Mouse (Mus musculus) stomach, embryonic 15.5 days (tissue): ENCODE measurements around the gene Cela2a. TPM values are rescaled to one million over a fixed set of nuclear protein-coding genes. Genes with fewer than 3 reads are reported as not detected.
"Not testable (repeated sequence)": the region's sequence is repeated elsewhere in the genome, so short reads cannot be mapped to it uniquely, and the experiment has no call there.

Experiments
- ATAC-seq: fragments of 200-750 bp; cut with Nextera tagmentation; 2 replicates; pipeline ENCODE4 v1.8.0; 2017; ENCODE audit warnings: low read depth, moderate number of reproducible peaks, moderate TSS enrichment; ENCODE audit not compliant: insufficient read depth, low FRiP score
- H3K27ac ChIP-seq: fragments of 300-500 bp; sonication (generic); 2 replicates; pipeline ENCODE4 v1.5.1; 2015; ENCODE audit warnings: mild to moderate bottlenecking, inconsistent platforms
- H3K27me3 ChIP-seq: fragments of 300-500 bp; sonication (generic); replicated peaks from 2 replicates; pipeline ENCODE4 v1.6.1; 2015; ENCODE audit warnings: inconsistent platforms
- H3K36me3 ChIP-seq: fragments of 300-500 bp; sonication (generic); 2 replicates; pipeline ENCODE4 v1.6.1; 2015; ENCODE audit warnings: inconsistent platforms
- H3K4me1 ChIP-seq: fragments of 300-500 bp; sonication (generic); 2 replicates; pipeline ENCODE4 v1.6.1; 2015; ENCODE audit warnings: inconsistent platforms
- H3K4me2 ChIP-seq: fragments of 300-500 bp; sonication (generic); 2 replicates; pipeline ENCODE4 v1.6.1; 2015; ENCODE audit warnings: mild to moderate bottlenecking, inconsistent platforms
- H3K4me3 ChIP-seq: fragments of 300-500 bp; sonication (generic); replicated peaks from 2 replicates; pipeline ENCODE4 v1.5.1; 2015; ENCODE audit warnings: inconsistent platforms
- H3K9ac ChIP-seq: fragments of 300-500 bp; sonication (generic); 2 replicates; pipeline ENCODE4 v1.6.1; 2015; ENCODE audit warnings: inconsistent platforms
- H3K9me3 ChIP-seq: fragments of 300-500 bp; sonication (generic); 2 replicates; pipeline ENCODE4 v1.6.1; 2016; ENCODE audit warnings: inconsistent platforms
- WGBS: fragments of 180-500 bp; shearing (Covaris S2); methylation state at CpG from one replicate; pipeline ENCODE4 v1.1.7; 2015; 5-methylcytosine and 5-hydroxymethylcytosine counted together
- polyA plus RNA-seq: library from polyadenylated mRNA; unstranded; fragments of >200 nt; fragmentation: Nextera tagmentation; extraction: Ambion mirVana; gene quantifications from 2 replicates; pipeline ENCODE4 v1.2.1, GENCODE M21; 2015

Gene Cela2a
- polyA plus RNA-seq, 1 experiment from 2014 or later = 519 TPM

DNA sequence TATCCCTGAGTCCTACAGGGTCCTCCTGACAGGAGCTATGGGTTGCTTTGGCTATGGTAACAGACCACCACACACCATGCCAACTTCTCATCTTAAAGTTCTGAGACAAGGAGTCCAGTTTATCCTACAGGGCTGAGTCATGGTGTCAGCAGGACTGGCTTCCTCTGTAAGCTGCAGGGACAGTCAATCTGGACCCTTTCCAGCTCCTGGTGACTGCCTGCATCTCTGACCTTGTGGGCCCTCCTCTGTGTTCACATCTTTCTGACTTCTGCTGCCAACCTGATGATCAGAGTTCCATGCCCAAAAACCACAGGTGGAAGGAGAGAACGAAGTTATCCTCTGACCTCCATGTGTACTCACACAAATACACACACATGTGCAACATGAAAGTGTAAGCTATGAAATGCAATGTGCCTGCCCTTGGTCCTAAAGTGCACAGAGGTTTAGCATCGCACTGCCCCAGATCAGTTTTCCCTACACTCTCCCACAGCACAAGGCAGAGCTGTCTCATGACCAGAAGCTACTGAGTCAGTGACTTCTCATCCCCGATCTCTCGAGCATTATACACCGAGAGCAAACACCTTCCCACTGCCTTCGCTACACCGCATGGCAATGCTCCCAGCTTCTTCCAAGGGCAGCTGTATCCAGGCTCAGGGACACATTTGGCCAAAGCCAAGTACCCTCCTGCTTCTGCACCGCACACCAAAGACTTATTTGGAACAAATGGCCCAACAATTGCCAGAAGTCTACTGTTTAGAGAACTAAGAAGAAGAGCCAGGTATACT, 44.6 kb downstream of the Cela2a start:
- Histone ChIP-seq H3K4me1 (no peaks in the 10 kb centered on the region), H3K4me2 (no peak overlapping the region), H3K9me3 (no peaks in the 10 kb centered on the region), H3K4me3 (no peak overlapping the region), H3K36me3 (peaks cover 38% of the 10 kb centered on the region), H3K27ac (no peak overlapping the region), H3K9ac (no peak overlapping the region), H3K27me3 (no peaks in the 10 kb centered on the region)
- no peak for ATAC-seq
- 93% methylated on average over 8 of the region's 8 CpGs for WGBS

DNA sequence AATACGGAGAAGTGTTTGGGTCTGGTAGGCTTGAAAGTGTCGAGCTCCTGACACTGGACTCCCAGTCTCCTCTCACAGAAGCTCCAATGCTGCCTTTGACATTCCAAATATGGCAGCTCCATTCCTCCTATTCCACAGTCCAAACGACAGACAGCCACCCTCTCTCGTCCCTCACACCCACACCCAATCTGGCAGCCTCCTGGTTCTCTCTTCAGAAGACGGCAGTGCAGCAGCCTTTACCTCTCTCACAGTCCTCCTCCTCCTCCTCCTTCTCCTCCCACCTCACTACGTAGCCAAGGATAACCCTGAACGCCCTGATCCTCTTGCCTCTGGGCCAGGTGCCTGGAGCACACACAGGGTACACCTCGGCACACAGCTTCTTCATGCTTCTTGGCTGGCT, 46.1 kb downstream of the Cela2a start:
- Histone ChIP-seq H3K9me3 (no peaks in the 10 kb centered on the region), H3K4me2 (no peak overlapping the region), H3K4me3 (no peak overlapping the region), H3K9ac (no peak overlapping the region), H3K4me1 (no peaks in the 10 kb centered on the region), H3K36me3 (peaks cover 34% of the 10 kb centered on the region), H3K27me3 (no peaks in the 10 kb centered on the region), H3K27ac (no peak overlapping the region)
- no peak for ATAC-seq
- 90% methylated on average over 8 of the region's 8 CpGs for WGBS

DNA sequence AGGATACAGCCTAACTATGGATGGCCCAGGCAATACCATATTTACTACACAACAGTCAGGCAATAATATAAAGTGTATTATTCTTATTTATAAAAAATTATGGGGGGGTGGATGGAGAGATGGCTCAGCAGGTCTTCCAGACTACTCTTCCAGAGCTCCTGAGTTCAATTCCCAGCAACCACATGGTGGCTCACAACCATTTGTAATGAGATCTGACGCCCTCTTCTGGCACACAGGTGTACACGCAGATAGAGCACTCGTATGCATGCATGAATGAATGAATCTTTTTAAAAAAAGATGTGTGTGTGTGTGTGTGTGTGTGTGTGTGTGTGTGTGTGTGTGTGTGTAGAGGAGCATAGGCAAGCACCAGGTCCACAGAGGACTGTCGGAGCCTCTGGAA, 52.9 kb downstream of the Cela2a start:
- H3K36me3 ChIP-seq = peaks cover 57% of the 10 kb centered on the region
- H3K4me3 ChIP-seq, H3K9ac ChIP-seq, H3K4me1 ChIP-seq, ATAC-seq, H3K9me3 ChIP-seq, H3K27me3 ChIP-seq, H3K27ac ChIP-seq, H3K4me2 ChIP-seq: not testable (repeated sequence)
- WGBS = 83% methylated on average over 4 of the region's 4 CpGs

DNA sequence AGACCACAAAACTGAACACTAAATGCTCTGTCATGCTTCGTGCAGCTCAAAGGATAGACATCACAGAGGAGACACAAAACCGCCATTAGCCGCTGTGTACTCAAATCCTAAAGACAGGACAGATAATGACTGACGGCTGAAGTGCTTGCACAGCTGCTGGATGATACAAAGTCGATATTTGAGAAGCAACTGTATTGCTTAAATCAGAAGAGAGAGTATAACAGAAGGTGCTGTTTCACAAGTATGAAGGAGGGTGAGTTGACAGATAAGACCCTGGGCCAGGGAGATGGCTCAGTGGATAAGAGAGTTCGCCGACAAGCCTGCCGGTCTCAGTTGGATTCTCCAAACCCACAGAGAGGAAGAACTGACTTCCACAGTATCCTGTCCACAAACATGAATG, 54.1 kb downstream of the Cela2a start:
- Histone ChIP-seq H3K9ac (no peak overlapping the region), H3K36me3 (peaks cover 59% of the 10 kb centered on the region)
- WGBS = 82% methylated on average over 8 of the region's 8 CpGs

DNA sequence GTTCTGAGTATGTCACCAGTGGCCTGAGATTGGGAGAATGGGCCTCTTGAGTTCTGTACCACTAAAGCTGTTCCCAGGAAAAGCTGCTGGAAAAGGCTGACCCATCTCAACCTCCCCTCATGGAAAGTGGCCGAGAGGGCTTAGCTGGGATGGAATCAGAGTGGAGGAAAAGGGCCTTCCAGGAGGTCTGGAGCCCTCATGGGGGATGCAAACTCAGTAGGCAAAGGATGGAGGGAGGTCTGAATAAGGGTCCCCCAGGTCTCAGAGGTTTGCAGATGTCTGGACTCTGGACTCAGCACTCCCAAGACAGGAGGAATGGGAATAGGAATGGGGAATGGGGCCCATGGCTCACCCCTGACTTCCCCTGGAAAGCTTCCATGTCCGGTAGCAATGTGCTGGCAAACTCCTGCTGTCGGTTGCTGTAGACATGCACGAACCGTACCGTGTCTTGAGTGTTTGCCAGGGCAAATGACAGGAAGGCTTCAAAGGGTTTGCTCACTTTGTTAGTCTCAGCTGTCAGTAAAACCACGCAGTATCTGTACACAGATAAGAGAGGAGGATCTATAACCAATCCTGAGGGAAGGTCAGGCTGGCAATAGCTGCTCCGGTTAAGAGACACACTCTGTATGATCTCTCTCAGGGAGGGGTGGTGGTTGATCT, 56.3 kb downstream of the Cela2a start:
- H3K36me3 ChIP-seq = peaks cover 54% of the 10 kb centered on the region
- 79% methylated on average over 8 of the region's 8 CpGs for WGBS
- H3K9me3 ChIP-seq = no peaks in the 10 kb centered on the region
- ATAC-seq = no peak
- H3K4me1 ChIP-seq = peaks cover 22% of the 10 kb centered on the region
- no peak overlapping the region for H3K27ac ChIP-seq
- no peak overlapping the region for H3K9ac ChIP-seq
- H3K4me3 ChIP-seq = no peak overlapping the region
- no peaks in the 10 kb centered on the region for H3K27me3 ChIP-seq
- H3K4me2 ChIP-seq = no peak overlapping the region

More for the DNA sequence above, 54.1 kb downstream of the Cela2a start:
- ATAC-seq = no peak
- no peaks in the 10 kb centered on the region for H3K9me3 ChIP-seq
- peaks cover 15% of the 10 kb centered on the region for H3K4me1 ChIP-seq
- H3K4me3 ChIP-seq = no peak overlapping the region
- no peak overlapping the region for H3K4me2 ChIP-seq
- H3K27me3 ChIP-seq = no peaks in the 10 kb centered on the region
- H3K27ac ChIP-seq = no peak overlapping the region

DNA sequence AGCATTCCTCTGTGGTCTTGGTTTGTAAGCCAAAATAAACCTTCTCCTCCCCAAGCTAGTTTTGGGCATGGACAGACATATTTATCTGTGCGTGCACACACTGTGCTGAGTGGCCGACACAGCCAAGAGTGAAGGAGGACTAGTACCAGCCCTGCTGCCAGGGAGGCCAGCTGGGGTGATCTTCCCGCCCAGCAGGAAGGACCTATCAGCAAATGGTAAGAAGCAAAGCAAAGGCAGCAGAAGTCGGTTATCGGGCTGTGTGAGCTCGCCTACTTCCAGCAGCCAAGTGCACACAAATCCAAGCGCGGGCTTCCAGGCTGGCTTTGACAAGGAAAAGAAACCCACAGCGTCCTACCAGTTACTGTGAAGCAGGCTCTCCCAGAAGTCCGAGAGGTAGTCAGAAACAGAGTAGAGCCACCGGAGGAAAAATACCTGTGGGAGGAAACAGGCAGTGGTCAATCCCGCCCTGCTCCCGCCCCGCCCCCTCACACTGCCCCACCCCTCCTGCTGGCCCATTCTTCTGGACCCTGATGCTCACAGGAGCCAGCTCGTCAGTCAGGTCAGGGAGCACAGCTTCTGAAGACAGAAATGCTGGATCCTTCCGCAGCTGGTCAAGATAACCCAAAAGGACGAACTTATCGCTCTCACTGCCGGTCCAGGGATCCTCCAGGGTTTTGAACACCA, 58.5 kb downstream of the Cela2a start:
- no peaks in the 10 kb centered on the region for H3K9me3 ChIP-seq
- H3K4me1 ChIP-seq = peaks cover 22% of the 10 kb centered on the region
- H3K4me3 ChIP-seq = no peak overlapping the region
- no peak overlapping the region for H3K9ac ChIP-seq
- H3K36me3 ChIP-seq = peaks cover 52% of the 10 kb centered on the region
- H3K27ac ChIP-seq = peak overlapping the region; percentile 88
- H3K27me3 ChIP-seq = no peaks in the 10 kb centered on the region
- H3K4me2 ChIP-seq = peak overlapping the region; percentile 22
- ATAC-seq = peak; percentile 86
- 50% methylated on average over 19 of the region's 19 CpGs for WGBS

DNA sequence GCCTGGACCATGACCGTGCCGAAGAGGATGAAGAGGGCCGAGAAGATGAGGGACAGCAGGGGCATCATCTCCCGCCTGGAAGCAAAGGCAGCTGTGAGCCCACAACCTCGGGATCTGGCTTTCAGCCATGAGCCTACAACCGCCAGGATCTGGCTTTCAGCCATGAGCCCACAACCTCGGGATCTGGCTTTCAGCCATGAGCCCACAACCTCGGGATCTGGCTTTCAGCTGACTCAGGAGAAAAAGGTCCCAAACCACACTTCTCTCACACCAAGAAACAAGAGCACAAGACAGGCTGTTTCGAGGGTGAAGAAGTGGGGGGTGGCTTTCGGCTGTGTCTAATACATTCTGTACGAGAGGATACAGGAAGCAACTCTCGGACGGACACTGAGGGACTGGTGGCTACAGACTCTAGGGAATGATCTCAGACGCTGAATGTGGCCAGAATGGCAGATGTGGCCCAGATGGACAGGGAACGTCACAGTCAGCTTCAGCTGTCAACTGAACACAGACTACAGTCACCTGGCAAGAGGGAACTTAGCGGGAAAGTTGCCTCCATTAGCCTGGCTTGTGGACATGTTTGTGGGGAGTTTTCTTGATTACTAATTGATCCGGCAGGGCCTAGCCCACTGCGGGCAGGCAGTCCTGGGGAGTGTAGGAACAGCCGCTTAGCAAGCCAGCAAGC, 59.1 kb downstream of the Cela2a start:
- H3K9ac ChIP-seq = no peak overlapping the region
- peaks cover 22% of the 10 kb centered on the region for H3K4me1 ChIP-seq
- peak overlapping the region; percentile 88 for H3K27ac ChIP-seq
- peak overlapping the region; percentile 22 for H3K4me2 ChIP-seq
- peaks cover 47% of the 10 kb centered on the region for H3K36me3 ChIP-seq
- peak; percentile 36; the same call in 1 of the 2 replicates for ATAC-seq
- no peaks in the 10 kb centered on the region for H3K9me3 ChIP-seq
- H3K27me3 ChIP-seq = no peaks in the 10 kb centered on the region
- no peak overlapping the region for H3K4me3 ChIP-seq
- WGBS = 38% methylated on average over 19 of the region's 19 CpGs

DNA sequence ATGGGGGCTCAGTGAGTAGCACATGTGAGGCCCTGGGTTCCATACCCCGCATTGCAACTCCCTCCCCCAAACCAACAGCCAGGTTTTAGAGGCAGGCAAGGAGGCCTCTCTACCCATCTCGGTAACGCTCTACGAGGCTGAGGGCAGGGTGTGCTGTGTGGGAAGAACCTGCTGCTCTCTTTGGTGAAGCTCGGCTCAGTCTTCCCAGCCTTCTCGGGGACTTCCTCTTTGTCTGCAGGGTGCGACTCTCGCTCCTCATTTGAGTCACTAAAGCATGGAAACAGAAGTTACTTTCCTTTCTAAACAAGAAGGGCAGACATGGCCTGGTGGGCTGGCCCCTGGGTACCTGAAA, 59.7 kb downstream of the Cela2a start:
- WGBS = 66% methylated on average over 8 of the region's 8 CpGs
- H3K4me3 ChIP-seq = no peak overlapping the region
- no peak for ATAC-seq
- peak overlapping the region; percentile 88 for H3K27ac ChIP-seq
- H3K9me3 ChIP-seq = no peaks in the 10 kb centered on the region
- H3K36me3 ChIP-seq = peaks cover 42% of the 10 kb centered on the region
- peak overlapping the region; percentile 22; the same call in 1 of the 2 replicates for H3K4me2 ChIP-seq
- peaks cover 22% of the 10 kb centered on the region for H3K4me1 ChIP-seq
- no peak overlapping the region for H3K9ac ChIP-seq
- H3K27me3 ChIP-seq = no peaks in the 10 kb centered on the region

DNA sequence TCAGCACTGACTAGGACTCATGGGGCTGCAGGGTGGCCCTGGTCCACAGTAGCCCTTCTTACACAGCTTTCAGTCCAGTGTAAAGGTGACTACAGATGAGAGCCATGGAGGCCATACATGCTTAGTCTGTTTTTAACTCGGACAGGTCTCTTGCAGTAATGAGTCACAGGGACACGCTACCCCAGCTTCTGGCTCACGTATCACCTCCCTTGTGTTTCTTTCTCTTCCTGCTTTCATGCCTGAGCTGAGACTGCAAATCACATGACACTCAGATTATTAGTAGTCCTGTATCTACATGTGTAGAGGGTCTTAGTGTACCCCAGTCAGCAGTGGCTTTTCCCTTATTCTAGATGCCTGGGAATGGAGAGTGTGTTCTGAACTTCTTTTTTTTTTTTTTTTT, 61.0 kb downstream of the Cela2a start:
- Histone ChIP-seq H3K36me3 (peaks cover 32% of the 10 kb centered on the region), H3K9me3 (no peaks in the 10 kb centered on the region), H3K4me3 (no peak overlapping the region), H3K27me3 (no peaks in the 10 kb centered on the region), H3K9ac (no peak overlapping the region), H3K4me2 (no peak overlapping the region), H3K4me1 (peaks cover 22% of the 10 kb centered on the region), H3K27ac (no peak overlapping the region)
- 91% methylated on average over 3 of the region's 3 CpGs for WGBS
- no peak for ATAC-seq
